Mouse (Mus musculus) embryo, embryonic 11 days (tissue): ENCODE measurements around the gene Limch1.

ENCODE experiments used
- DNase-seq: peaks from one replicate; pipeline ENCODE4 v3.0.0-alpha.2; 2015

Gene Limch1

DNA sequence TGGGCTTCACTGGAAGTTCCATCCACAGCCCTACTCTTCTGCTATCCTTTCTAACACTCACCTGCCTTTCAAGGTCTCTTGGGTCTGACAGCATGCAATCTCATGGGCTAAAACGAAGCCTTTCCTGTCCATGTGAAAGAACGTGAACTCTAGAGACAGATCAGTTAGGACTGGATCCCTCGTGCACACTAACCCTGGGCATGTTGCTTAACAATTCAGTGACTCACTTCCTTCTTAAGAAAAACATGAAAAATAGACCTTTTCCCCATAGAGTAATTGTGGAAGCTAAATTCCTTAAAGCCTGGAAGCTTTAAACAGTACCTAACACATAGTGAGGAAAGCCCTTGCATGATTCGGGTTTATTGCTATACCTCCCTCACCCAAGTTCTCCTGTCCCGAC is 345.2 kb downstream of the Limch1 start:
- DNase-seq: no peak

DNA sequence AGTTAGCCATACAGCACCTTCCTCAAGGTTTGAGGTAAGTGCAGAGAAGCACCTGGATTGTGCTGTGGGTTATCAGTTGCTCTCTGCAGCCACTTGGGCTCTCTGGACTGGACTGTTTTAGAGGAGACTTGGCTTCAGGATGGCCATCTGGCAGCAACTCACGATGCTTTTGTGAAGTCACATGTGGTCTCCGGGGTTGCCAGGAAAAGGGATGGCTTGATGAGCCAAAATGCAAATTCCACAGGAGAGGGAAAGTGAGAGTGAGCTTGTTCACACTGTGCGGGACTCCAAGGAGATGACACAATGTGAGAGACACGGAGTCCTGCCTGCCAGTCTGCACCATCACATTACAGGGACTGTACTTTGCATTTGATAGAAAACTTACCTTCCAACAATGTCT is 346.1 kb downstream of the Limch1 start:
- DNase-seq: no peak

DNA sequence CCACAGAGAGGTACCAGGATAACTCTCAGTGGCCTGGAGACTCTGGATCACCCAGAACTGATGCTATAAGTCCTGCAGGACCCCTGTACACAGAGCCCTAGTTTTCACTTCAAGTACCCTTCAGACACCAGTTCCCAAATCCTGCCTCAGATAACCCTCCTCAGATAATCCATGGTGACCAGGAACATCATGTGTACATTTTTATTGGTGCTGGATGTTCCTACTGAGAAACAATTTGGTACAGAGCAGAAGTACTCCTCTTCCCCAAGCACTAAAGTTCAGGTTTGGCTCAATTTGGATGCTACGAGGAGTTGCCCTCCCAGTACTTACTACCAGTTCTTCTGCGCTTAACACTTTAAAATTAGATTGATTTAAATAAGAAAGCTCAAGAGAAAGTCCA is 348.4 kb downstream of the Limch1 start:
- no peak for DNase-seq

DNA sequence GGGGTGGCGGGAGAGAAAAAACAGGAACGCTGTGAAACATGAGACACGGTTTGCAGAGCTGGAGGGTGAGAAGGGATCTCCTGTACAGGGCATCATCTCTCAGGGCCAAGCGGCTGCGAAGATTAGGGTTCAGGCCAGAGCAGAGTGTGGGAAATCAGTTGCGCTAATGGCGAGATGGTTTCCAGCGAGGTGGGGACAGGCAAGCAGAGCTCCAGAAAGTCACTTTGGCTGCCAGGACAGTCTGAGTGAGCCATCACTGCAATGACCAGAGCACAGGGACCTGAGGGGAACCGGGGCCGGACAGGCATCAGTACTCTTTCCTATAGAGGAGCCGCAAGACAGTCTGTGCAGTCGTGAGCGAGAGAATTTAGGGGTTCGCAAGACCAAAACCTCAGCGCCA is 349.5 kb downstream of the Limch1 start:
- DNase-seq: peak; percentile 52

DNA sequence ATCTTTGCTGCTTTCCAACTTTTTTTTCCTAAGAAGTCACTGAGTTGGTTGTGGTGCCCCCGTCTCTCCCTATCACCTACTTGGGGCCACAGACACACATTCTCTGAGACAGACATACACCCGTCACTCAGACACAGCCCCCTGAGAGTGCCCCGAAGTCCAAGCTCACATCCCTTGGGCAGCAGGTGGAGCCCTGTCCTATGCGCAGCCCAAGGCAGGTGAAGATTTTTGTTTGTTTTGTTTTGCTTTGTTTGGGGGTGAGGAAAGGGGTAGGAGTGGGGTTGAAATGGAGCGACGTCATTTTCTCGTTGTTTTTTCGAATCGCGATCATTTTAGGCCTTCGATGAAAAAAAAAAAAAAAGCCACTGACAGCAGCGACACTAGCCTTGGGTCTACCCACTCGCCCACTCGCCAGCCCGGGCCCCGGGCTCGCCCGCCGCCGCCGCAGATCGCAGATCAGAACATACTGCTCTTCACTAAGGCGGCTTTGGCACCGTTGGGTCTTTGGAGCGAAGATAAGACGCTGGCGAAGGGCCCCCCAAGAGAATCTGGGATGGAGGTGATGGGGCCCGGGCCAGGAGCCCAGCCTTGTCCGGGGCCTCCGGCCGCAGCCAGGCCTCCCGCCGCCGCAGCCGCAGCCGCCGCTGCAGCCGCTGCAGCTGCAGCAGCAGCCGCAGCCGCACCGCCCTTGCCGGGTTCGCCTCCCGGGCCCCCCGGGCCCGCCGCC is 350.2 kb downstream of the Limch1 start:
- peak; percentile 58 for DNase-seq

DNA sequence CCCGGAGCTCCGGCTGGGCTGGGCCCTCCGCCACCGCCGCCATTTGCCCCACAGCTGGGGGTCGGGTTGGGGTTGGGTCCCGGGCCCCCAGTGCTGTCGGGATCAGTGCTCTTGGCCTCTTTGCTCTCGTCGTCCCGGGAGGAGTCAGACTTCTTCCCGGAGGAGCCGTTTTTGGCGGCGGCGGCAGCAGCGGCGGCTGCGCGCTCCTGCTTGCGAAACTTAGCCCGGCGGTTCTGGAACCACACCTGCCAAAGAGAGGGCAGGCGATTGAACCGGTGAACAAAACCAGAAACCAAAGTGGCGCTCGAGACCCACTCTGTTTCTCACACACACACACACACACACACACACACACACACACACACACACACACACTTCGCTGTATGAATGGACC is 350.7 kb downstream of the Limch1 start:
- DNase-seq: peak; percentile 59

DNA sequence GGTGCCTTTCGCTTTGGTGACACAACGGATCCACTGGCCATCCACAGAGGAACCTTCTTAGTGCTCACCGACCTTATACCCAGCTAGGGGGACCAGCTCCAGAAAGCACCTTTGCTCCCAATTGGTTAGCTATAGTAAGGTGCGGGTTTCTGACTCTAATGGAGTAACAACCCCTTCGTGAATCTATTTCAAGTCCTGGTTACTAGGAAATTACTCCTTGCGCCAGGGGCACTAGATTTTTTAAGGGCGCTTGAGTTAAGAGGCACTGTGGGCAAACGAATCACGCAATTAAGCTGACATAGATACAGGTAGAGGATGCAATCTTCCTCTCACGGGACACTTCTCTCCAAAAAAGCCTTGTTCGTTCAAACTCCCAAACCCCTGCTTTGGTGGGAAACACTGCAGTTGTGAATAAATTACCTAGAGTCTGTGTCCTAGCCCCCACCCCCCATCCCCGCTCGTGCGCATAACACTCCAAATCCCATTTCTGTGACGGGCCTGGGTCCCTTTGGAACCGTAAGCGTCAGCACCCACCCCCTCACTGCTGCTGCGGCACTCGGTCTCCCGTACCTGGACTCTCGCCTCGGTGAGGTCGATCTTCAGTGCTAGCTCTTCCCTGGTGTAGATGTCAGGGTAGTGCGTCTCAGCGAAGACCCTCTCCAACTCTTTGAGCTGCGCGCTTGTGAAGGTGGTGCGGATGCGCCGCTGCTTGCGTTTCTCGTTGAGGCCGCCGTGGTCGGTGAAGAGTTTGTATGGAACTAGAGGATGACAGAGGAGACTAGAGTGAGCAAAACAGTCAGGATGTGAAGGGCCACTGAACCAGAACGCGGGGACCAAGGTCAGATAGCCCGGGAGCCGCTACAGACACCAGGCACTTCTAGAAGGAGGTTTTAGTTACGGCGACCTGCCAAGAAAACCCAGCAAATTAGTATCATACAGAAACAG is 351.8 kb downstream of the Limch1 start:
- peak; percentile 50 for DNase-seq

DNA sequence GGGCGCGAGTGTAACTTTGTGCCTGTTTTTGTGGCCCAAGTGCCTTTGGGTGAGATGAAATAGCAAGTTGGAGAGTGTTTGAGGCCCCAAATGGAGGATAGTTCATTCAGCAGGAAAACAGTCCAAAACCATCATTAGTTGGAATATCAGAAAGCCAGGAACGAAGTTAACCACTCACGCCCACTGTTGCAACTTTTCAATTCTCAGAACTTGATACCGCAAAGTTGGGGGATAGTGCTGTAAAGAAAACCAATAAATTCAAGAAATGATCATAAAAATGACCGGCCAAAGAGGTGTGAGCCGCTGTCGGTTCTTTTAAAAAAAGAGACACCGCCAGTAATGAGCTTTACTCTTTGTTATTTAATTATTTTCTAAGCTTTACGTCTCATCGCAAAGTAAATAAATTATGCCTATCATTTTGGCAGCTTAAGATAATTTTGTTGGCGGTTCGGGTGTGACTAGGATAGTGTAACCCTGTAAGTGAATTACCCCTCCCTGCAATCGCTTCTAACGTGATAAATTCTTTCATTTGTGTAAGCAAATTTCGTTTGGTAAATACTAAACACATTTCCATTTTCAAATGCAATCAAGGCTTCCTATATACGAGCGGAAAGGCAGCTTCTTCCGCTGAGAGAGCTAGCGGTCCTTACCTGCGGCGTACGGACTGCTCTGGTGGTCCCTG is 352.6 kb downstream of the Limch1 start:
- peak; percentile 40 for DNase-seq

DNA sequence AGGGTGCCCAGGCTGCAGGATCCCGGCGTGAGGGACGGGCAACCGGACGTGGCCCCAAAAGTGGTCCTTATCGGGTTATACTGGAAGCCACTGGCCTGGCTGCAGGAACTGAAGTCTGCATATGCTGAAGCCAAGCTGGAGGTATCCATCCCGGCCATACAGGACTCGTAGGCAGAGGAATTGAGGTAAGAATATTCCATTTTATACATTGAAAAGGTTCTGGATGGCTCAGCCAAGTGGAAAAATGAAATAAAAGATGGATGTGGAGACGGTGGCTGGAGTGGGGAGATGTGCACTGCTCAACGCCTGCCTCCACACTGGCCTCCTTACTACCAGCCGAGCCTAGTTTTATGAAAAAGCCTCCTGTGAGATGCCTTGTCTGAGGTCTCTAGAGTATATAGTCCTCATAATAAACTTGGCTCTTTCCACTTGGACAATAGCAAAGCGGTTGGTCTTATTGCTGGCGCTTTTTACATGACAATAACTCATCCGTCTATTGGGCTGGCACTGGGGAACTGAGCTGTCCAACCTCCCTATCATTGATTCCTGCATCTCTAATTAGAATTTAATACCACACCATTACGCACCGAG is 353.2 kb downstream of the Limch1 start, which contains the start of gene Phox2b:
TSS of gene Phox2b (minus strand) at position 569 of the 591 bp plus-strand sequence.
- DNase-seq: peak; percentile 49

DNA sequence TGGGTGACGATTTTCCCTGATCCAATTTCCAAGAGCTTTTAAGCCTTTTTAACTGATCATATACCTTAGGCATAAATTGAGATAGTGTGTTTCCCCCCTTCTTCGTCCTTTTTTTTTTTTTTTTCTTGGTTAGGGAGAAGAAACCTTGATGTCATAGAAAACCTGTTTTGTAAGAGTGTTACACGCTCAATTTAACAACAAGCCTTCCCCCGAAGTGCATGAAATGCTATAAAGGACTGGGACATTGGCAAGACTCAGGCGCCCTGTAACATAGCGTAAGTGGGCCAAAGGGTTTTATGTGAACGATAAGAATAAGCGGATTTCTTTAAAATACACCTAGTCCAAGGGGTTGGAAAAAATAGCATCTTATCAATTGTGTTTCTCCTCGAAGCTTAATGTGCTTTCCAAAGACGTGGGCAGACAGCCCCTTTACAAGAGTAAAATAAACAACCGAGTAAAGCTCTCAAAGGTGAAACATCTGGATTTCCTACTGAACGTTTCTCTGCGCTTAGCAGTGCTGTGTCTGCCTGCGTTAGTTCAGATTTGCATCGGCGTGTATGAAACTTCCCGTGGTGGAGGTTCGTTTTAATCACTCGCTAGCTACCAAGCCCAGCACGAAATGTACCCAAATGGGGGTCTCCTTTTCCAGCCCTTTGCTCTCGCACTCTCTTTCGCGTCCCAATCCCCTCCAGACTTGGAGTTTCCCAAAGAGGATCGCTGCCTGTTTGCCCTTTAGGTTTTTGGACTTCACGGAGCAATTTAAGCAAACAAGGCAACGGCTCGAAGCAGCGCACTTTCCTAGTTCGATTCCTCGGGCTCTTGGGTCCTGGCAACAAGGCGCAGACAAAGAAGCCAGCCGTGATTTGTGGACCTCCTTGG is 354.0 kb downstream of the Limch1 start:
- DNase-seq: peak; percentile 60

DNA sequence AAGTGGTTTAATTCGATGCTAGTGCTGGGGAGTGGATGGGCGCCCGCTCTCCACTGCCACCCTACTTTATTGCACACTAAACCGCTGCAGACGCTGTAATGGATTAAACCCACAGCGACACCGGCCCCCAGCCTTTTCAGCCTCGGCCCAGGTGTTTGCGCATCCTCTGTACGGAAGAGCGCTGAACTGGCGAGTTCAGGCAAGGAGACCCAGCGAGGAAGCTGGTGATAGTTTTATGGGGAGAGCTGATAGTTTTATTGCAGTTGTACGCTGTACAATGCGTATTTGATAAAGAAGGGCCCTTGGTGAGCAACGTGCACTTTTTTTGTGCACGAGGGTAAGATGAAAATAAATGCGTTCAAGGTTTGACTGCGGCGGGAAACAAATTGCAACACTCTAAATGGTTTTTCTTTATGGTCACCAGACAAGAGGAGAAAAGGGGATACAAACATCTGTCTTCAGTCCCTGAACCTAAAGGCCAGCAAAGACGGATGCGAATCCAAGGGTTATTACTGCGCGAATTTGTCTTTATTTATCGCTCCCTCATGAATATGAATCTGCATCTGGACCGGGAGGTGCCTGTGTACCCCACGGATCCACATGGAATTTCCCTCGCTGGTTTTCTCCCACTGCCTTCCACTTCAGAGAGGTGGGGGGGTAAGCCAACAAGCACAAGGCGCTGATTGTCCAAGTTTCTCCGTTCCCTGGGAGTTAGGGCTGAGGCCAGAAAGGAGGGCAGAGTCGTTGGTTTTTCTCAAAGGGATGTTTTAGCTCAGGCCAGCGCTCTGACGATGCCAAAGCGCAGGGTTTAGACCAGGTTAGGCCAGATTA is 355.2 kb downstream of the Limch1 start:
- peak; percentile 54 for DNase-seq

DNA sequence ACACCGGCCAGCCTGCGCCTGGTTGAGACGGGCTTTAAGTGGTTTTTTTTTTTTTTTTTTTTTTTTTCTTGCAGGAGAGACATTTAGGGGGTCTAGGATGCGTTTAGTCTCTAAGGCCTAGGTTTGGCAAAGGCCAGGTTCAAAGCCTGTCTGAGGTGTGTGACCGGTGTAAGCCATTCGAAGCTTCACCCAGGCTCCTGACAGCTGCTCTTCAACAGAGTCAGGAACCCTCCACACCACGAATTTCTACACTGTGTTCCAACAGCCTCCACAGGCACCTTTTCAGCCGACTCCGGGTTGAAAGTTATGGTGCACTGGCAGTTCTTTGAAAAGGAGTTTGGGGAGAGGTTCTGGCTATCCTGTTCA is 355.8 kb downstream of the Limch1 start:
- no peak for DNase-seq

DNA sequence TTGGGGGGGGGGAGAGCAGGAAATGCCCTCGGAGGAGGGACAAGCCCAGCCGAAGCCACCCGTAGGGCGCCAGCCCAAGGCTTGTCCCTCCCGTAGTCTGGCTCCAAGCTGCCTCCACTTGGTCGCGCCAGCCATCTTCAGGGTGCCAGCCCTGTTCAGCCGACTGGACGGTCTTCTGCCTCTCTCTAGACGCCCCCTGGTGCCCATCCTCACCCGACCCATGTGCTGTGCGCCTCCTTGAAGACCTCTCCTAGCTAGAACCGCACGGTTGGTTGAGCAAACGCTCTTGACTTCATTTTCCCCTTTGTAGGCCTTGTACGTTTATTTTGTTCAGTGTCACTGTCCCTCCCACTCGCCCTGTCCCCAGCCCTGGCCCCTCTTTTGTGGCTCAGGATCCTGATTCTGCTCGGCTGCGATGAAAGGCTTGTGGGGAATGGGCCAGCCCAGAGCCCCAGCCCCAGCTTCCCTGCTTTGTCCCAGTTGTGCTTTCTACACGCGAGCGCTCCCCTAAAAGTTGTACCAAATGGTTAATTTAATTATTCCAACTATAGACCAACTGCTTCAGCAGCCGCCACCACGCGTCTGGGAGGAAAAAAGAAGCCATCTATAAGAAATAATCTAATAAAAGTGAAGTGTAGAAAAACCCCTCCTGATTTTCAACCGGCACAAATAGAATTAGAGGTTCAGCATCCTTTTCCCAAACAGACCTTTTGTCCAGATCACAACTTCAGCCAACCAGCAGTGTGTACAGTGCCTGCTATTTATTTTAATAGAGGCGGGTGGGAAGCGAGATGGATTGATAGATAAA is 356.4 kb downstream of the Limch1 start:
- DNase-seq: peak; percentile 74

DNA sequence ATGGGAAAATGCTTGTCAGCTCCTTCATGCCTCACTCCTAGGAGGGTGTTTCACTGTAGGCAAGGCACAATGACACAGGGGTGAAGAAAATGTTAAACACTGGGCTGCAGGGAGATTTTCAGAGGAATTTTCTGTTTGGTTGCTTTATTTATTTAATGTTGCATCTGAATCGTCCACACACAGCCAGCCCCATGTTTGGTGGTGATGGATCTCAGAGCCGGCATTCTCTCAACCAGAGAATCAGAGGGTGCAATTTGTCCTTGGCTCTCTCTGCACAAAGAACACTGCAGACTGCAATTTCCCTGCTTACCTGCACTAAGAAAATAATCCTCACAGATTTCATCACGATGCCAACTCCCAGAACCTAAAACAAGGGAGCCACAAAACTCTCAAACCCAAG is 357.4 kb downstream of the Limch1 start:
- DNase-seq: no peak

DNA sequence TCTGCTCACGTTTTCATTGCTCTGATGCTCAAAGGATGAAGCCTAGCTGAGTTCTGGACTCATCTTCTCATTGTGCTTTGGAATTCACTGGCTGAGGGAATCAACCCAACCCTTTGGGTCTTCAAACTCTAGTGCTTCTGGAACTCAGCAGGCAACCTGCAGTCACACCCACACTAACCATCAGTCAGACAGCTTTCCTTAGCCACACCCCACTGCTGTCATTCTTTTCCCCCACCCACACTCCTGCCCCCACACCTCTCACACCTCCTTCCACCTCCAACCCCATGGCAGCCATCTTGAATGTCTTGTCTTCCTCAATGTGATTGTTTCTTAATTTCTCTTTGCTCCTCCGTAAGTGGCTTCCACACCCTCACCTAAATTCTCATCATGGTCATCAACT is 360.6 kb downstream of the Limch1 start:
- DNase-seq: no peak
